Mouse (Mus musculus): ENCODE measurements around the gene Gm13277. TPM values are rescaled to one million over a fixed set of nuclear protein-coding genes. Genes with fewer than 3 reads are reported as not detected.

Gm13277 gene
- total RNA-seq, 1 experiment from 2014 or later = not detected

Other genes starting within 250 kb of the Gm13277 start
- gene Ifna15, start 230.4 kb upstream of the Gm13277 start, total RNA-seq (2023) = not detected
- not detected for gene Ifna14, start 216.8 kb upstream of the Gm13277 start, total RNA-seq (2023)
- gene Ifna9, start 196.2 kb upstream of the Gm13277 start, total RNA-seq (2023) = not detected
- gene Ifna12, start 185.3 kb upstream of the Gm13277 start, total RNA-seq (2023) = not detected
- gene C87499, start 154.2 kb upstream of the Gm13277 start, total RNA-seq (2023) = not detected
- not detected for gene Ifna13, start 144.2 kb upstream of the Gm13277 start, total RNA-seq (2023)
- not detected for gene Ifna16, start 111.7 kb upstream of the Gm13277 start, total RNA-seq (2023)
- gene Ifna2, start 104.7 kb upstream of the Gm13277 start, total RNA-seq (2023) = not detected
- not detected for gene Ifnab, start 97.3 kb upstream of the Gm13277 start, total RNA-seq (2023)
- 1.9 TPM for gene Gm26566, start 66.8 kb upstream of the Gm13277 start, total RNA-seq (2023)
- 51.2 TPM for gene Klhl9, start 66.2 kb upstream of the Gm13277 start, total RNA-seq (2023)
- not detected for gene Gm13271, start 33.8 kb upstream of the Gm13277 start, total RNA-seq (2023)
- gene Gm13283, start 28.5 kb upstream of the Gm13277 start, total RNA-seq (2023) = not detected
- not detected for gene Gm13290, start 14.8 kb upstream of the Gm13277 start, total RNA-seq (2023)
- gene Gm13289, start 11.7 kb upstream of the Gm13277 start, total RNA-seq (2023) = not detected
- not detected for gene Gm13272, start 8.8 kb upstream of the Gm13277 start, total RNA-seq (2023)
- gene Ifnz, start 6.5 kb upstream of the Gm13277 start, total RNA-seq (2023) = not detected
- not detected for gene Gm13276, start 2.9 kb upstream of the Gm13277 start, total RNA-seq (2023)
- not detected for gene Gm13278, start 2.9 kb downstream of the Gm13277 start, total RNA-seq (2023)
- gene Gm13275, start 5.9 kb downstream of the Gm13277 start, total RNA-seq (2023) = not detected
- not detected for gene Gm13279, start 8.8 kb downstream of the Gm13277 start, total RNA-seq (2023)
- not detected for gene Gm13285, start 11.0 kb downstream of the Gm13277 start, total RNA-seq (2023)
- not detected for gene Gm13287, start 14.6 kb downstream of the Gm13277 start, total RNA-seq (2023)
- 0.38 TPM for gene Gm13288, start 16.9 kb downstream of the Gm13277 start, total RNA-seq (2023)
- gene Ifna7, start 27.6 kb downstream of the Gm13277 start, total RNA-seq (2023) = not detected
- not detected for gene Ifna11, start 31.3 kb downstream of the Gm13277 start, total RNA-seq (2023)
- not detected for gene Ifna6, start 38.8 kb downstream of the Gm13277 start, total RNA-seq (2023)
- not detected for gene Ifna5, start 46.9 kb downstream of the Gm13277 start, total RNA-seq (2023)
- gene Ifna4, start 53.2 kb downstream of the Gm13277 start, total RNA-seq (2023) = not detected
- gene Ifna1, start 61.5 kb downstream of the Gm13277 start, total RNA-seq (2023) = not detected
- gene Ifne, start 91.6 kb downstream of the Gm13277 start, total RNA-seq (2023) = not detected

Data from CD4-positive naive resting alpha-beta T cell, adult 57 days (primary cell).